Mouse (Mus musculus) brown adipose tissue, adult 24 weeks (tissue): ENCODE measurements around the gene Tspan33. TPM values are rescaled to one million over a fixed set of nuclear protein-coding genes. Genes with fewer than 3 reads are reported as not detected.

Experiments used
- H3K27ac ChIP-seq: fragments of 200-500 bp; replicated peaks from 2 replicates; pipeline ENCODE4 v1.5.1; 2012; ENCODE audit warnings: low read depth, mild to moderate bottlenecking, low read length
- H3K4me1 ChIP-seq: fragments of 200-500 bp; 2 replicates; pipeline ENCODE4 v1.6.1; 2012; ENCODE audit warnings: low read length, mixed read lengths; ENCODE audit not compliant: control insufficient read depth, insufficient read depth, insufficient read length
- H3K4me3 ChIP-seq: fragments of 200-500 bp; 2 replicates; pipeline ENCODE4 v1.5.1; 2012; ENCODE audit warnings: low read depth, mild to moderate bottlenecking, low read length, moderate library complexity; ENCODE audit not compliant: insufficient read depth
- polyA plus RNA-seq: library from polyadenylated mRNA; stranded (reverse); fragments of >200 nt; gene quantifications from 2 replicates; pipeline ENCODE4 v1.2.4, GENCODE M21; 2012; ENCODE audit not compliant: missing spikeins, insufficient read depth, insufficient read length

Tspan33 gene
- polyA plus RNA-seq, 1 experiment: not detected

GRCm38 (mm10) chr6:29717541-29717940 is 23.5 kb downstream of the Tspan33 start:
- Histone ChIP-seq H3K4me3 (no peak overlapping the region), H3K27ac (no peak overlapping the region), H3K4me1 (no peaks in the 10 kb centered on the region)

- H3K4me1 ChIP-seq: no peaks in the 10 kb centered on the region
- H3K4me3 ChIP-seq: no peak overlapping the region
- H3K27ac ChIP-seq: no peak overlapping the region
Measured at GRCm38 (mm10) chr6:29717952-29718521, 24.0 kb downstream of the Tspan33 start.

GRCm38 (mm10) chr6:29718894-29719329 is 24.9 kb downstream of the Tspan33 start:
- no peak overlapping the region for H3K27ac ChIP-seq
- H3K4me3 ChIP-seq: peak overlapping the region; percentile 48

GRCm38 (mm10) chr6:29721890-29722289 is 27.9 kb downstream of the Tspan33 start:
- Histone ChIP-seq H3K4me1 (no peaks in the 10 kb centered on the region), H3K27ac (no peak overlapping the region), H3K4me3 (no peak overlapping the region)

More at GRCm38 (mm10) chr6:29718894-29719329, 24.9 kb downstream of the Tspan33 start:
- H3K4me1 ChIP-seq: no peaks in the 10 kb centered on the region

GRCm38 (mm10) chr6:29726576-29727200 is 32.7 kb downstream of the Tspan33 start:
- no peak overlapping the region for H3K27ac ChIP-seq
- no peak overlapping the region for H3K4me3 ChIP-seq
- no peaks in the 10 kb centered on the region for H3K4me1 ChIP-seq

- Histone ChIP-seq H3K4me1 (no peaks in the 10 kb centered on the region), H3K4me3 (no peak overlapping the region), H3K27ac (no peak overlapping the region)
Measured at GRCm38 (mm10) chr6:29728035-29728434, 34.0 kb downstream of the Tspan33 start.

GRCm38 (mm10) chr6:29729491-29729890 is 35.5 kb downstream of the Tspan33 start:
- no peak overlapping the region for H3K27ac ChIP-seq
- H3K4me1 ChIP-seq: no peaks in the 10 kb centered on the region
- H3K4me3 ChIP-seq: no peak overlapping the region

- H3K27ac ChIP-seq: no peak within 1 kb of the TSS
- no peaks in the 10 kb centered on the region; the same call in 1 of the 2 replicates for H3K4me1 ChIP-seq
- peak within 1 kb of the TSS; percentile 65 for H3K4me3 ChIP-seq
Measured at GRCm38 (mm10) chr6:29735336-29735688, 41.3 kb downstream of the Tspan33 start, which contains the start of gene Smo. Smo (plus strand) TSS chr6:29735503.

GRCm38 (mm10) chr6:29735689-29736451 is 41.8 kb downstream of the Tspan33 start:
- Histone ChIP-seq H3K27ac (no peak overlapping the region), H3K4me3 (peak overlapping the region; percentile 65), H3K4me1 (no peaks in the 10 kb centered on the region; the same call in 1 of the 2 replicates)

- no peaks in the 10 kb centered on the region; the same call in 1 of the 2 replicates for H3K4me1 ChIP-seq
- H3K4me3 ChIP-seq: peak overlapping the region; percentile 65
- H3K27ac ChIP-seq: no peak overlapping the region
Measured at GRCm38 (mm10) chr6:29736610-29737458, 42.8 kb downstream of the Tspan33 start.

- H3K4me1 ChIP-seq: no peaks in the 10 kb centered on the region
- no peak overlapping the region for H3K27ac ChIP-seq
Measured at GRCm38 (mm10) chr6:29751466-29752152, 57.6 kb downstream of the Tspan33 start.

GRCm38 (mm10) chr6:29753336-29753735 is 59.3 kb downstream of the Tspan33 start:
- no peak overlapping the region for H3K4me3 ChIP-seq
- H3K4me1 ChIP-seq: no peaks in the 10 kb centered on the region
- no peak overlapping the region for H3K27ac ChIP-seq

More at GRCm38 (mm10) chr6:29751466-29752152, 57.6 kb downstream of the Tspan33 start:
- no peak overlapping the region for H3K4me3 ChIP-seq

GRCm38 (mm10) chr6:29756001-29756400 is 62.0 kb downstream of the Tspan33 start:
- Histone ChIP-seq H3K27ac (no peak overlapping the region), H3K4me1 (no peaks in the 10 kb centered on the region), H3K4me3 (no peak overlapping the region)

- Histone ChIP-seq H3K27ac (no peak overlapping the region), H3K4me3 (no peak overlapping the region), H3K4me1 (no peaks in the 10 kb centered on the region)
Measured at GRCm38 (mm10) chr6:29756476-29756875, 62.5 kb downstream of the Tspan33 start.
